Mouse (Mus musculus): ENCODE results near the gene Adipor1. TPM values are rescaled to one million over a fixed set of nuclear protein-coding genes. Genes with fewer than 3 reads are reported as not detected.

Gene Adipor1
- polyA plus RNA-seq, 1 experiment: 65.7 TPM

- H3K4me3 ChIP-seq (ENCODE audit: insufficient read depth, poor library complexity, severe bottlenecking): no peak overlapping the region
- peaks cover 15% of the 10 kb centered on the region for H3K36me3 ChIP-seq (ENCODE audit: control insufficient read depth, insufficient read depth)
- H3K79me3 ChIP-seq (ENCODE audit: low read depth): peaks cover 2% of the 10 kb centered on the region
- no peak overlapping the region for H3ac ChIP-seq (ENCODE audit: control insufficient read depth, insufficient read length, low read depth)
- TF ChIP-seq MAX (IDR thresholded peaks at IDR 0.05) (no peak), USF1 (IDR thresholded peaks at IDR 0.05; ENCODE audit: low read depth) (no peak), FOSL1 (IDR thresholded peaks at IDR 0.05; ENCODE audit: insufficient read depth, low read length, poor library complexity, severe bottlenecking) (no peak), CEBPB (IDR thresholded peaks at IDR 0.05; ENCODE audit: low read depth) (no peak), CTCF (IDR thresholded peaks at IDR 0.05; ENCODE audit: control insufficient read depth, insufficient read depth, insufficient read length) (no peak), MYOD1 (IDR thresholded peaks at IDR 0.05; ENCODE audit: control insufficient read depth, insufficient read length, low read depth) (no peak), MYOG (IDR thresholded peaks at IDR 0.05; ENCODE audit: control insufficient read depth, extremely low read depth, insufficient read length) (no peak)
- H3K27me3 ChIP-seq (ENCODE audit: control insufficient read depth, insufficient read depth, insufficient read length): no peaks in the 10 kb centered on the region
- peaks cover 10% of the 10 kb centered on the region for H3K79me2 ChIP-seq (ENCODE audit: control insufficient read depth, insufficient read depth)
Measured at GRCm38 (mm10) chr1:134460294-134461284, 45.4 kb downstream of the Adipor1 start.

Other genes with a start within 250 kb of the Adipor1 start
- gene Chil1, start 233.2 kb upstream of the Adipor1 start, polyA plus RNA-seq (2012; fragmentation: generic; extraction: Trizol): 0.08 TPM
- 1.4 TPM for gene Mybph, start 221.9 kb upstream of the Adipor1 start, polyA plus RNA-seq (2012; fragmentation: generic; extraction: Trizol)
- gene Adora1, start 179.9 kb upstream of the Adipor1 start, polyA plus RNA-seq (2012; fragmentation: generic; extraction: Trizol): 0.05 TPM
- 22.0 TPM for gene Myog, start 125.4 kb upstream of the Adipor1 start, polyA plus RNA-seq (2012; fragmentation: generic; extraction: Trizol)
- 0.35 TPM for gene Ppfia4, start 82.5 kb upstream of the Adipor1 start, polyA plus RNA-seq (2012; fragmentation: generic; extraction: Trizol)
- gene Tmem183a, start 53.4 kb upstream of the Adipor1 start, polyA plus RNA-seq (2012; fragmentation: generic; extraction: Trizol): 85.2 TPM
- not detected for gene 4933406M09Rik, start 29.4 kb upstream of the Adipor1 start, polyA plus RNA-seq (2012; fragmentation: generic; extraction: Trizol)
- 68.4 TPM for gene Cyb5r1, start 9.8 kb upstream of the Adipor1 start, polyA plus RNA-seq (2012; fragmentation: generic; extraction: Trizol)
- 6.5 TPM for gene Klhl12, start 40.2 kb downstream of the Adipor1 start, polyA plus RNA-seq (2012; fragmentation: generic; extraction: Trizol)
- gene Rabif, start 79.3 kb downstream of the Adipor1 start, polyA plus RNA-seq (2012; fragmentation: generic; extraction: Trizol): 15.6 TPM
- gene Mgat4e, start 134.3 kb downstream of the Adipor1 start, polyA plus RNA-seq (2012; fragmentation: generic; extraction: Trizol): not detected
- 3.4 TPM for gene Kdm5b, start 144.8 kb downstream of the Adipor1 start, polyA plus RNA-seq (2012; fragmentation: generic; extraction: Trizol)
- gene Syt2, start 231.3 kb downstream of the Adipor1 start, polyA plus RNA-seq (2012; fragmentation: generic; extraction: Trizol): 0.15 TPM